Mouse (Mus musculus) cerebellum, adult 8-10 months (tissue): ENCODE results near the gene Med27.

Source experiments
- DNase-seq: peaks from one replicate; pipeline ENCODE4 v3.0.0; 2022

Med27 gene

GRCm38 (mm10) chr2:29476702-29477101 is 130.1 kb downstream of the Med27 start:
- DNase-seq: no peak

GRCm38 (mm10) chr2:29481856-29482255 is 135.2 kb downstream of the Med27 start:
- no peak for DNase-seq

GRCm38 (mm10) chr2:29482979-29483718 is 136.5 kb downstream of the Med27 start:
- DNase-seq: no peak

- DNase-seq: no peak
Measured at GRCm38 (mm10) chr2:29485519-29485918, 138.9 kb downstream of the Med27 start.

- DNase-seq: no peak
Measured at GRCm38 (mm10) chr2:29486491-29486890, 139.9 kb downstream of the Med27 start.

- DNase-seq: no peak
Measured at GRCm38 (mm10) chr2:29487652-29488051, 141.0 kb downstream of the Med27 start.

GRCm38 (mm10) chr2:29488379-29489236 is 142.0 kb downstream of the Med27 start:
- DNase-seq: no peak

- DNase-seq: no peak
Measured at GRCm38 (mm10) chr2:29491656-29492055, 145.0 kb downstream of the Med27 start.

- no peak for DNase-seq
Measured at GRCm38 (mm10) chr2:29493396-29494031, 146.9 kb downstream of the Med27 start.

GRCm38 (mm10) chr2:29495271-29495670 is 148.7 kb downstream of the Med27 start:
- peak; percentile 25 for DNase-seq

GRCm38 (mm10) chr2:29500601-29501350 is 154.2 kb downstream of the Med27 start:
- DNase-seq: no peak

GRCm38 (mm10) chr2:29501381-29501780 is 154.8 kb downstream of the Med27 start:
- no peak for DNase-seq

GRCm38 (mm10) chr2:29504848-29505247 is 158.2 kb downstream of the Med27 start:
- DNase-seq: no peak

GRCm38 (mm10) chr2:29506411-29506810 is 159.8 kb downstream of the Med27 start:
- DNase-seq: no peak

- DNase-seq: no peak
Measured at GRCm38 (mm10) chr2:29513131-29513530, 166.5 kb downstream of the Med27 start.

- no peak for DNase-seq
Measured at GRCm38 (mm10) chr2:29514836-29515235, 168.2 kb downstream of the Med27 start.

GRCm38 (mm10) chr2:29515831-29516447 is 169.3 kb downstream of the Med27 start:
- DNase-seq: peak; percentile 70

GRCm38 (mm10) chr2:29516621-29517170 is 170.1 kb downstream of the Med27 start:
- DNase-seq: no peak

GRCm38 (mm10) chr2:29519402-29519801 is 172.8 kb downstream of the Med27 start:
- DNase-seq: no peak

GRCm38 (mm10) chr2:29520206-29520605 is 173.6 kb downstream of the Med27 start:
- DNase-seq: no peak

GRCm38 (mm10) chr2:29521486-29521885 is 174.9 kb downstream of the Med27 start:
- DNase-seq: no peak
